Mouse (Mus musculus): ENCODE measurements around the gene Map2k3.

GRCm38 (mm10) chr11:60954255-60955104 is 22.6 kb downstream of the Map2k3 start:
- TF ChIP-seq CTCF (IDR thresholded peaks at IDR 0.05; ENCODE audit: borderline replicate concordance, control insufficient read depth, extremely low read depth, insufficient read depth, low read length, poor library complexity) (no peak), POLR2A (IDR thresholded peaks at IDR 0.05; ENCODE audit: control insufficient read depth, extremely low read depth, insufficient read depth, low read length, poor library complexity) (no peak)

Data from thymus, adult 2 months (tissue).